Mouse (Mus musculus) forebrain, embryonic 15.5 days (tissue): Measurements from ENCODE around the gene Srms. TPM values are rescaled to one million over a fixed set of nuclear protein-coding genes. Genes with fewer than 3 reads are reported as not detected.

Experiments
- ATAC-seq: fragments of 200-750 bp; cut with Nextera tagmentation; replicated peaks from 2 replicates; pipeline ENCODE4 v1.8.0; 2017; ENCODE audit warnings: mild to moderate bottlenecking, moderate TSS enrichment, moderate library complexity
- H3K27ac ChIP-seq: fragments of 300-500 bp; sonication (generic); replicated peaks from 2 replicates; pipeline ENCODE4 v1.5.1; 2015; ENCODE audit warnings: mild to moderate bottlenecking, inconsistent platforms
- H3K27me3 ChIP-seq: fragments of 300-500 bp; sonication (generic); 2 replicates; pipeline ENCODE4 v1.6.1; 2015; ENCODE audit warnings: inconsistent platforms
- H3K36me3 ChIP-seq: fragments of 300-500 bp; sonication (generic); 2 replicates; pipeline ENCODE4 v1.6.1; 2015; ENCODE audit warnings: mild to moderate bottlenecking, inconsistent platforms
- H3K4me1 ChIP-seq: fragments of 300-500 bp; sonication (generic); 2 replicates; pipeline ENCODE4 v1.6.1; 2015; ENCODE audit warnings: inconsistent platforms
- H3K4me2 ChIP-seq: fragments of 300-500 bp; sonication (generic); replicated peaks from 2 replicates; pipeline ENCODE4 v1.6.1; 2015; ENCODE audit warnings: mild to moderate bottlenecking, inconsistent platforms
- H3K4me3 ChIP-seq: fragments of 300-500 bp; sonication (generic); 2 replicates; pipeline ENCODE4 v1.5.1; 2015; ENCODE audit warnings: mild to moderate bottlenecking, inconsistent platforms
- H3K9ac ChIP-seq: fragments of 300-500 bp; sonication (generic); replicated peaks from 2 replicates; pipeline ENCODE4 v1.6.1; 2015; ENCODE audit warnings: mild to moderate bottlenecking, inconsistent platforms
- H3K9me3 ChIP-seq: fragments of 300-500 bp; sonication (generic); 2 replicates; pipeline ENCODE4 v1.6.1; 2016; ENCODE audit warnings: inconsistent platforms
- whole genome bisulfite sequencing: fragments of 180-500 bp; shearing (Covaris S2); methylation state at CpG from one replicate; pipeline ENCODE4 v1.1.7; 2015; ENCODE audit warnings: mixed read lengths; 5-methylcytosine and 5-hydroxymethylcytosine counted together
- polyA plus RNA-seq: library from polyadenylated mRNA; unstranded; fragments of >200 nt; fragmentation: Nextera tagmentation; extraction: Ambion mirVana; gene quantifications from 2 replicates; pipeline ENCODE4 v1.2.1, GENCODE M21; 2015

Gene Srms
- polyA plus RNA-seq, 1 experiment from 2014 or later: 0.06 TPM

DNA sequence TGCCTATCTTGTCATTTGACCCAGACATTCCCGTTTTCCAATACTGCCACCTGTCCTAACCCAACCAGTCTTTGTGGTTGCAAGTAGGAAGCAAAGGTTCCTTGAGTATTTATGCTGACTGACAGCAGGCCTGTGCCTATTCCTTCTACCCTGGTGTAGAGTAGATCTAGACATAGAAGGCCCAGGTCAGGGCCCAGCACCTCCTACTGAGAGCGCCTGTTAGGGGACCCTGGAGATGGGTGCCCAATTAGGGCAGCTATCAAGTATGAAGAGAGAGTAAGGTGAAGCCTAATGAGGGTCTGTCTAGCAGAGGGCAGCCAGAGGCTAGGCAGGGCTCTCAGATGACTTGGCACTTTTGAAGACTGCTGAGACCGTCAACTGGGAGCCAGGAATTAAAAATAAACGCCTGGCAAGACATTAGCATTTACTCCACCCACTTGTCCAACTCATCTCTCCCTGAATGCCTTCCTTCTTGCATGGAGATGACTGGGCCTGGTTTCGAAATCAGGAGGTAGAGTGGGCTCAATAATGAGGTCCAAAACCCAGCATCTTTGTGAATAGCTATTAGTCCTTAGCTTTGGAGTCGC, 55.2 kb downstream of the Srms start:
- H3K27me3 ChIP-seq: no peaks in the 10 kb centered on the region
- no peak for ATAC-seq
- H3K9me3 ChIP-seq: no peaks in the 10 kb centered on the region
- no peak overlapping the region for H3K4me3 ChIP-seq
- 77% methylated on average over 6 of the region's 6 CpGs for WGBS
- 0 out of 2 replicates have a peak overlapping the region, but pooled peaks have one; percentile 70 for H3K4me2 ChIP-seq
- no peak overlapping the region for H3K27ac ChIP-seq
- H3K36me3 ChIP-seq: no peaks in the 10 kb centered on the region
- H3K9ac ChIP-seq: no peak overlapping the region
- peaks cover 58% of the 10 kb centered on the region for H3K4me1 ChIP-seq

DNA sequence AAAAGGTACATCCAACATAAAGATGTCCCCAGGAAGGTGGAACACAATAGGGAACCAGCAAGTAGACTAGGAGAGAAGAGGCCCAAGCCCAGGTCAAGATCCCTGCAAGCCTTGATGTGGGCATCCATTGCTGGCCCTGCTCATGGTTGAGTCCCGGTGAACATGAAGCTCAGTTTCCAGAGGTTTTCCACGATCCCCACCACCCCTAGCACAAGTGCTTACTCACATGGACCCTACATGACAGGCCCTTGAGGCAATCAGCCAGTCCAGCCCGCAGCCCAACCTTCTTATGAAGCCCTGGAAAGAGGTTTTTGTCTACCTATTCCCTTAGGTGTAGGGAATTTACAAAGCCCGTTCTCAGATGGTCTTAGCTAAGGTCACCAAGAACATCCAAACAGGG, 55.8 kb downstream of the Srms start:
- H3K27ac ChIP-seq: peak overlapping the region; percentile 84
- peak overlapping the region; percentile 70 for H3K4me2 ChIP-seq
- 80% methylated on average over 4 of the region's 4 CpGs for WGBS
- ATAC-seq: no peak
- peaks cover 58% of the 10 kb centered on the region for H3K4me1 ChIP-seq
- peak overlapping the region; percentile 79 for H3K9ac ChIP-seq
- no peaks in the 10 kb centered on the region for H3K27me3 ChIP-seq
- H3K4me3 ChIP-seq: peak overlapping the region; percentile 61
- no peaks in the 10 kb centered on the region for H3K9me3 ChIP-seq
- H3K36me3 ChIP-seq: no peaks in the 10 kb centered on the region

DNA sequence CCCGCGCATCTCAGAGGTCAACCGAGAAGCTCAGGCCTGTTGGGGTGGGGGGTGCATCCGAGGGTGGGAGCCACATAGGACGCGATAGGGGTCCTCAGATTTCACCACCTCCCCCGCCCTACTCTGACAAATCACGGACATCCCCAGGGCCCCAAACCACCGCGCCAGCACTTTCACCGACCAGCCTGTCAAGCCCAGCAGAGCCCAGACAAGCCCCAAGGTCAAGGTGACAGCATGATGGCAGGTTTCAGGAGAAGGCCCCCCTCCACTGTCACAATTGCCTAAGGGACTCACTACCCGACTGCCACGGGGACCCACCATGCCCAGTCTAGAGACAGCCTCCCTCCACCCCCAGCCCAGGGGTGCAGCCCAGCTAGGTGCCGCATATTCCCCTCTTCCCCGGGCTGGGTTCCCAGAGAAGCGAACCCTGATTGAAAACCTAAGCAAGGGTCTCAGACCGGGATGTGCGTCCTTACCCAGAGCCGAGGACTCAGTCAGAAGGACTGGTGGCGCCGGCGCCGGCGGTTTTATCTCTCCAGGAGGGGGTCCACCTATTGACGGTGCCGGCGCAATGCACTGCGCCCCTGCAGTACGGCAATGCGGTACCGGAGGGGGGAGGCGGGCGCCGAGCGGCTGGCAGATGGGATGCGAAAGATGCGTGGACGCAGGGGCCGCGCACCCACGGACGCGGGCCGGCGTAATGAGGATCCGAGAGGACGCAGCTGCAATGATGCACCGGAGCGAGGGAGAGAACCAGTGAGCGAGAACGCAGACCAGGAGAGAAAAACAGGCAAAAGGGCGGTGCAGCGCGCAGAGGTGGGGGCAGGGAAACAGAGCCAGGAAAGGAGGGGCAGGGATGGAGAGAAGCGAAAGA, 56.5 kb downstream of the Srms start, which contains the start of gene Eef1a2:
Gene Eef1a2, minus strand, starts transcription at position 767 of the 874 bp plus-strand sequence.
- H3K9ac ChIP-seq: peak within 1 kb of the TSS; percentile 79
- peak within 1 kb of the TSS; percentile 61 for H3K4me3 ChIP-seq
- no peaks in the 10 kb centered on the region for H3K36me3 ChIP-seq
- no peaks in the 10 kb centered on the region for H3K9me3 ChIP-seq
- no peaks in the 10 kb centered on the region for H3K27me3 ChIP-seq
- 3% methylated on average over 55 of the region's 55 CpGs for WGBS
- ATAC-seq: peak; percentile 71
- H3K4me1 ChIP-seq: peaks cover 58% of the 10 kb centered on the region
- peak within 1 kb of the TSS; percentile 84 for H3K27ac ChIP-seq
- peak within 1 kb of the TSS; percentile 70 for H3K4me2 ChIP-seq

DNA sequence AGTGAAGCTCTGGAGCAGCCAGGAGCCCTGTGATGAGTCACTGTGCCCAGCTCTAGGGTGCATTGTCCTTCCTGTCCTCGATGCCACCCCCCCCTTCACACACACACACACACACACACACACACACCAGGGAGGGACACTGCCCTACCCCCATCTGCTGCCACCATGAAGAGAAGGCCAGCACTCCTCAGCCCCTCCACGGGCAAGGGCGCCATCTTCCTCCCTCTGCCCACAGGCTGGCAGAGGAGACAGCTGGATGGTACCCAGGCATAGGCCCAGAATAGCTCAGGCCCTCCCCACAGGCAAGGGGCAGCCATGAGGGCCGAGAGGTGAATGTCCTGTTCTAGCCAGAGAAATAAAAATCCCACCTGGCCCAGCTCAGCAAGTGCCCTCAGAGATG, 57.2 kb downstream of the Srms start:
- H3K4me1 ChIP-seq: peaks cover 58% of the 10 kb centered on the region

More for the DNA sequence above, 57.2 kb downstream of the Srms start:
- peak; percentile 4; the same call in 1 of the 2 replicates for ATAC-seq
- Histone ChIP-seq H3K27ac (no peak overlapping the region), H3K9me3 (no peaks in the 10 kb centered on the region), H3K9ac (peak overlapping the region; percentile 79), H3K4me3 (peak overlapping the region; percentile 61), H3K36me3 (no peaks in the 10 kb centered on the region), H3K4me2 (peak overlapping the region; percentile 70), H3K27me3 (no peaks in the 10 kb centered on the region)
- WGBS: 61% methylated on average over 4 of the region's 4 CpGs

Other genes starting within 250 kb of the Srms start
- 103 and 106 TPM in 2 replicates for gene Arfgap1, start 246.0 kb downstream of the Srms start, polyA plus RNA-seq
- gene Col20a1, start 226.7 kb downstream of the Srms start, polyA plus RNA-seq: 0.08 and 0.29 TPM in 2 replicates
- 8.9 and 10.0 TPM in 2 replicates for gene Chrna4, start 169.6 kb downstream of the Srms start, polyA plus RNA-seq
- 45.2 and 46.7 TPM in 2 replicates for gene Kcnq2, start 77.9 kb downstream of the Srms start, polyA plus RNA-seq
- 5.8 and 6.3 TPM in 2 replicates for gene Eef1a2, start 56.2 kb downstream of the Srms start, polyA plus RNA-seq
- gene Ppdpf, start 25.9 kb downstream of the Srms start, polyA plus RNA-seq: 512 and 520 TPM in 2 replicates
- gene Ptk6, start 10.4 kb downstream of the Srms start, polyA plus RNA-seq: not detected in 2 replicates
- gene Fndc11, start 6.8 kb upstream of the Srms start, polyA plus RNA-seq: not detected in 2 replicates
- 0.29 and 0.37 TPM in 2 replicates for gene Helz2, start 28.8 kb upstream of the Srms start, polyA plus RNA-seq
- gene Gmeb2, start 74.8 kb upstream of the Srms start, polyA plus RNA-seq: 20.2 and 20.3 TPM in 2 replicates
- 960 and 986 TPM in 2 replicates for gene Stmn3, start 101.3 kb upstream of the Srms start, polyA plus RNA-seq
- gene Rtel1, start 106.6 kb upstream of the Srms start, polyA plus RNA-seq: 37.5 and 44.1 TPM in 2 replicates
- gene Zgpat, start 151.7 kb upstream of the Srms start, polyA plus RNA-seq: 82.1 TPM in 2 replicates
- 98.3 and 98.4 TPM in 2 replicates for gene Arfrp1, start 152.2 kb upstream of the Srms start, polyA plus RNA-seq
- gene Lime1, start 166.9 kb upstream of the Srms start, polyA plus RNA-seq: 45.7 and 45.9 TPM in 2 replicates
- 9.5 and 10.7 TPM in 2 replicates for gene Zbtb46, start 246.2 kb upstream of the Srms start, polyA plus RNA-seq